Mouse (Mus musculus): Measurements from ENCODE around the gene Rgs9.

GRCm38 (mm10) chr11:109218722-109219430 is 79.1 kb downstream of the Rgs9 start:
- TF ChIP-seq CTCF (IDR thresholded peaks at IDR 0.05; ENCODE audit: extremely low read depth, insufficient read length, insufficient replicate concordance, low read depth, low read length) (no peak), POLR2A (IDR thresholded peaks at IDR 0.05; ENCODE audit: low read depth, low read length) (no peak)

All from small intestine, adult 2 months (tissue).